Mouse (Mus musculus) thymus, postnatal 4 days (tissue): Measurements from ENCODE around the gene Lgi1.

Experiments used
- DNase-seq: peaks from one replicate; pipeline ENCODE4 v3.0.0; 2021

Gene Lgi1

GRCm38 (mm10) chr19:38263829-38264504 lies 369 bp upstream of the Lgi1 start:
- peak; percentile 12 for DNase-seq

- DNase-seq = no peak
These were observed 1.4 kb downstream of the Lgi1 start for GRCm38 (mm10) chr19:38265767-38266166.

DNA sequence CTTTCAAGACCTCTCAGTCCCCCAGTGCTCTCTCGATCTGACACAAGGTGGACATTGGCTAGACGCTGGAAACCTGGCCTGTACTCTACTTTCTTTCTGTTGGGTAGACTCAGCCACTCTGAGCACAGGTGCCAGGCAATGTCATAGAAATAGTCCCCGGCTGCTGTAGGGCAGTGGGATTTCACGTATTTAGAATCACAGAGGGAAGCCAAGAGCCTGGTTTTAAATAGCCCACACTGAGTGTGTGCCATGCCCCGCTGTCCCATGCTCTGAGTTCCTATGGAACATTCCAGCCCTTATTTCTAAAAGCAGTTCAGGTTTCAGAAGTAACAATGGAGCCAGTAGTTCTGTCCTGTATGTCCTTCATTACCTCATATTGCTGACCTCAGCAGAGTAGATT lies 3.1 kb downstream of the Lgi1 start:
- DNase-seq = no peak

DNA sequence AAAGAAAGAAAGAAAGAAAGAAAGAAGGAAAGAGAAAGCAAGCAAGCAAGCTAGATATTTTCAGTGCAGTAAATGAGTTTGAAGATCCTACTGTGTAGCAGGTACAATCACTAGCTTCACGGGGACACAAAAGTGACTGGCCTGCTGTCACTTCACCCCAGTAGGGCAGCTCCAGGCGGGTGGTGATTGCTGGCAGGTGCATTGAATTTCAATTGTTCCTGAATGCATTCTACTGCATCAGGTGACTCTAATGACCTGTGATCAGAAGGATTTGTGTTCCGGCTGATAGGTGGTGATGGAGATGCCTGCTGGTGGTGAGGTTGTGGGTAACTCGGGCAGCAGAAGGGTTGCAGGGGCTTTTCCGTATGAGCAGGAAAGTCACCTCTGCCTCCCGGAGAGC lies 6.7 kb downstream of the Lgi1 start:
- no peak for DNase-seq

DNA sequence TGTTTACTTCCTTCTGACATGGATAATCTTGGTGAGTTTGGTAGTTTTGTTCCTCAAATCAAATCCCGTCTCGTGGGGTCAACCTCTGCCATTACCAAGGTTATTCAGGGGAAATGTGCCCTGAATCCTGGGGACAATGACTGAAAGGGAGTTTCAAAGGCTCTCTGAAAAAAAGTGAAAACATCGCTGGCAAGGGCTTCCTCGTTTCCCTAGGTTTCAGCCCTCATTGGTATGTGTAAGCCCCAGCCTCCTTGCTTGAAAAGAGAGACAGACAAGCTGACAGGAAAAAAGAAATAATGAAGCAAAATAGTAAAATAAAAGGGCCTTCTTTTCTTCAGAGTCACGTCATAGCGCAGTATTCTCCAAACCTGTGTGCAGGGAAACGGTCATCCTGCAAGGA lies 9.5 kb downstream of the Lgi1 start:
- DNase-seq = no peak

DNA sequence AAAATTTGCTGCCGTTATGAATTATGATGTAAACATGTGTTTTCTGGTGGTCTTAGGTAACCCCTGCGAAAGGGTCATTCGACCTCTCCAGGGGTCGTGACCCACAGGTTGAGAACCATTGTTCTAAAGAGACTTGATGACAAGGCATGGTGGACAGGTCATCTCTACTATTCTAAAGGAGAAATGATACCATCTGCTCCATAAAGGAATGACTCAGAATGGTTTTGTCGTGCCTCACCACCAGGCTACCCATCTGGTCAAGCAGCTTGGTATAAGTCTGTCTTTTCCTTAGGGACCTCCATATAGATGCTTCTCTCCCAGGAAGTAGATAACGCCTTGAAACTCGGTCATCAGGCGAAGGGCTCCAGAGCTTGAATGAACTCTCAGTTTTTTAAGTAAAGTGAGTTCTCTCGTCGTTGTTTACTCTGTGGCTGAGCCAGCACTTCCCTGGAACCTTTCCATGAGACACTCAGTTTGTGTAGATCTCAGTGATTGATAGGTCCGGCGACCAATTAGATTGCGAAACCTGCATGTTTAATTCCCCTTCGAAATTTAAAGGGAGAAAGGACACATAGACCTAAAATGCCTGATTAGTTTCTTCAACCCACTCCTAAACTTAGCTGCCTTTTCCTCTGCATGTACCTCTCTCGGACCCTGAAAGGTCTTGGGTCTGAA lies 10.5 kb downstream of the Lgi1 start:
- no peak for DNase-seq

- DNase-seq = no peak
These were observed 11.9 kb downstream of the Lgi1 start for GRCm38 (mm10) chr19:38276226-38276625.

GRCm38 (mm10) chr19:38280242-38280641 lies 15.9 kb downstream of the Lgi1 start:
- no peak for DNase-seq

GRCm38 (mm10) chr19:38282407-38282806 lies 18.1 kb downstream of the Lgi1 start:
- no peak for DNase-seq

DNA sequence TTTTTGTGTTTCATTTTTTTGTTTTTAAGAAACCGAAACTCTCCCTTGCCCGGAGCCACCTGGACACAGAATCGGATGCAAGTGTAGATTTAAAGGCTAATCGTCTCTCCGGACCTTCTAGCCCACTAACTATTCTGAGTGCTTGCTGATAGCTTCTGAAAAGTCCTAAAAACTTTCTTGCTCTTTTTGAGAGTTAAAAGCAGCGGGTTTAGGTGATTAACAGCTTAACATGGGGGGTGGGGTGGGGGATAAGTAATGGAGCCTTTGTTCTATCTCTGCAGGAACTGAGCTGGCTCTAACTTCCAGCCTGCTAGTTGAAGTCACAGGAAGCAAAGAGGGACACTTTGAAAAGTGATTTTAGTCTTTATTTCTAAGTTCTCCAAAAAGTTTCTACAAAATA lies 24.2 kb downstream of the Lgi1 start:
- no peak for DNase-seq

- no peak for DNase-seq
These were observed 27.1 kb downstream of the Lgi1 start for GRCm38 (mm10) chr19:38291432-38291831.

DNA sequence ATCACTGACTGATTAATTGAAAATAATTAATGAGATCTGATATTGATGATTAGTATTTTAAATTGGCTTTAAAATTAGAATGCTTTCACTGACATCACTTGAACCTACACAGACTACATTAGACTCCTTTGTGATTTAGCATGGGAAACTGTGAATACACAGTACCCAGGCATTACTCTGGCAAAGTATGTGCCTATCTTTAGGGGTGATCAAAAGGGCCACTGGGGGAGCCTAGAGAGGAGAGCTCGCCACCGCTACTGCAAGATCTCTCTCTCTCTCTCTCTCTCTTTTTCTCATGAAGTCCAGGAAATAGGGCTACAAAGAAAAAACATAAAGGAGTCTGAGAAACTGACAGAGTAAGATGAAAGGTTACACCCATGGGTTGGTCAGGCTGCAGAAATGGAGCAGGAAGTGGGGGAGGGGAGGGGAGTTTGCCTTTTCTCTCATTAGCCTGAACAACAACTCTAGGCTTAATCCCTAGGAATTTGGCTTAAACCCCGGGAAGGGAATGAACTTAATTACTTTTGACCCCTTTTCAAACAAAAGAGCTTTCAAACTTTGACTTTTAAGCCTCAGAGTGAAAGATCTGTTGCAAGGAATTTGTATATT lies 33.8 kb downstream of the Lgi1 start:
- peak; percentile 57 for DNase-seq

DNA sequence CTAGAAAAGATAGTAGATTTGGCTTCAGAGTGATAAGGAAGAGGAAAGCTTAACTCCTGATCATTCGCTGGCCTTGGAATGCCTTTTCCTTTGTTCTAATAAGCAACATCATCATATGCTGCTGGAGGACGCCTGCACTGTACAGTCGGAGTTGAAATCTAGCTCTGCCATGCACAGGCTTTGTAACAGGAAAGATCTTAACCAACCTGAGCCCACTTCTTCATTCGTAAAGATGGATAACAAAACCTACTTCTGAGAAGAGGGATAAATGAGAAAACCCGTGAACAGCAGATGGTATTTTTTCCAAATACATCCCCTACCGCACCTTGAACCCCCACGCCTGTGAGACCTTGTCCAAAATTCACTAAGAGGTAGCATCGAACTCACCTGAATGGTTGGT lies 43.8 kb downstream of the Lgi1 start:
- no peak for DNase-seq

DNA sequence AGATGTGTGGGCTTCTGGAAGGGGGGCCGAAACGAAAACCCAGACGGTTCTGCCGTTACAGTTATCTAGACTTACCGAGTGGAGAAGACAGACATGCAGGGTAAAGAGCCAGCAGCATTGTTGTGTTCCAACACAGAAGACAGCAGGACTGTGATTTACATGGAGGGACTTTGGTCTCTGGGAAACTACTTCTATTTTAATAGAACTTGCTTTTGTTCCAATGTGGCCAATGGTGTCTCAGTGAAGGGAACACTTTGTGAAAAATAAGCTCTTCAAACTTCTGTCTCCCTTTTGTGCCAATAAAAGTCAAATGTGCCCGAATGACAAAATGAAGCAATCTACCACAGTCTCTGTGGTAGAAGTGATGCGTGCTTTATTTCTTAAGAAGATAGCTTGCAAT lies 50.8 kb downstream of the Lgi1 start:
- no peak for DNase-seq

DNA sequence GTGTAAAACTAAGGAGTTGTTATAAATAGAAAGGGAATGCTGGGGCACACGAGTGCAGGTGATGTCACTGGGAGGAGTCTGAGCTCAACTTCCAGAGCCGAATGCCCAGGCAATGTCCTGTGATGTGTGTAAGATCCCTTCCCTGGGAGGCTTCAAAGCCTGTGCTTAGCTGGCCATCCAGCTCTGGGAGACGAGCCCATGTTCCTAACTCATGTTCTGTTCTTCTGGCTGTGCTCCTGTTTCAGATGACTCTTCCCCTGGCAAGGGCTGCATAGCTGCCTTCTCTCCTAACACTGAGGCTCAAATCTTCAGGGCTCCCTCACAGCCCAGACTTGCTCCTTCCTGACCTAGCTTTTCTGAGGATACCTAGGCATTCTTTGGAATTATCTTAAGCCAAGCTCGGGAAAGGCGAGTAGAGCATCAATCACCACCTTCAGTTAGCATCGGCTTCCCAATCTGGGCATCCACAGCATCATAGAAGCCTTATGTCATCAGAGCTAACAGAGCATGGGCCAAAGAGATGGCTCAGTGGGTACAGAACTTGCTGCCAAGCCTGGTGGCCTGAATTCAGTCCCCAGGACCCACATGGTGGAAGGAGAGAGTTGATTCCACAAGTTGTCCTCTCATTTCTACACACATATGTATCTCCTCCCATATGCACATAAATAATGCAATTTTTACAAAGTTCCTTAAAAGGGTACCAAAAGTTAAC lies 52.4 kb downstream of the Lgi1 start:
- no peak for DNase-seq

DNA sequence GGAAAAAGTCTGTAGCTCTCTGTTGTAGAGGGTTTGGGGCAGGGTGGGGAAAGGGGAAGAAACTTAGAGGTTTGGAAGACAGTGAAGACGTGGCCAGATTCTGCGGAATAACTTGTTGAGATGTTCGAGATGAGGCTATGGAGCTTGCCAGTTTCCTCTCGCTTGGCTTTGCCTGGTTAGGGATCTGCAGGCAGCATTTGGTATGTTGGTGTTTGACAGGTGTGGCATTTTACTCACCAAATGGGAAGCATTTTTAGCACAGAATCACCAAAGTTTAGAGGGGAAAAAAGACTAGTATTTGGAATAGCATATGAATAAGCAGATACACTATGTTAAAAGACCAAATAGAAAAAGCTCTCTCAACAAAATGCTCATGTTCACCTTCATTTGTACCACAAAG lies 54.0 kb downstream of the Lgi1 start:
- no peak for DNase-seq

- no peak for DNase-seq
These were observed 54.8 kb downstream of the Lgi1 start for GRCm38 (mm10) chr19:38319168-38319567.

DNA sequence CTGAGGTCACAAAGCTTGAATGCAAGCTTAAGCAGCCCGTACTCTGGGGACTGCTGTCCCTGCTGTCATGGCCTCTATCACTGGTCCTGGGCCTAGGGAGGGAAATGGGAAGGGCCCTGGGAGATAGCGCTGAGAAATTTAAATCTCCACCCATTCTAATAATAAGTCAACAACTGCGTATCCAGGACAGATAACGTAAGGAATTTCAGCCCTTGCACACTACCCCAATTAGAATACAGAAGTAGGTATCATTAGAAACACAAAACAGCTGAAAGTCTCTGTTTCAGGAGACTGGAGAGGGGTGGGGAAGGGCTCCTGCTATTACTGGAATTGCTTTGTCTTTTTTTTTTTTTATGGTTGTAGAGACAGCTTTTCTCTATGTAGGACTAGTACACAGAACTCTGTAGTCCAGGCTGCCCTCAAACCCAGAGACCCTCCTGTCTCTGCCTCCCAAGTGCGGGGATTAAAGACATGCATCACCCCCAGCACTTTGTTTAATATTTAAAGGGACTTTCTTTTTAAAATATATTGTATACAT lies 56.4 kb downstream of the Lgi1 start:
- DNase-seq = no peak

DNA sequence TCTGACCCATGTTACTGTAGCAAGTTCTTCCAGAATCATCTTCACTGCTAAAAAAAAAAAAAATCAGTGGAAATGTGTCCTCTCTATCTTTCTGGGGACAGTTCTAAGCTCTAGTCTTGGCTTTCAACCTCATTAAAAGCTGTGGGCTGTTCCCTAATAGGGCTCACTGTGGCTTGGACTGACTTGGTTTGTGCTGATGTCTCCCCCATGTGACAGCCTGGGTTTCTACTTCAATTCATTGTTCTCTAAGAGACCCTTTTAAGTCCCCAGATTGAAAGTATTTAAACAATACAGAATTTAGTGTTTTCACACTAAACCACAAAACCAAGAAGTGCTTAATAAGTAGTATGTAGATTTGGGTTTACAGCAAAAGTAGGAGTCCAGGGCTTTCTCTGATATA lies 59.4 kb downstream of the Lgi1 start:
- DNase-seq = no peak

DNA sequence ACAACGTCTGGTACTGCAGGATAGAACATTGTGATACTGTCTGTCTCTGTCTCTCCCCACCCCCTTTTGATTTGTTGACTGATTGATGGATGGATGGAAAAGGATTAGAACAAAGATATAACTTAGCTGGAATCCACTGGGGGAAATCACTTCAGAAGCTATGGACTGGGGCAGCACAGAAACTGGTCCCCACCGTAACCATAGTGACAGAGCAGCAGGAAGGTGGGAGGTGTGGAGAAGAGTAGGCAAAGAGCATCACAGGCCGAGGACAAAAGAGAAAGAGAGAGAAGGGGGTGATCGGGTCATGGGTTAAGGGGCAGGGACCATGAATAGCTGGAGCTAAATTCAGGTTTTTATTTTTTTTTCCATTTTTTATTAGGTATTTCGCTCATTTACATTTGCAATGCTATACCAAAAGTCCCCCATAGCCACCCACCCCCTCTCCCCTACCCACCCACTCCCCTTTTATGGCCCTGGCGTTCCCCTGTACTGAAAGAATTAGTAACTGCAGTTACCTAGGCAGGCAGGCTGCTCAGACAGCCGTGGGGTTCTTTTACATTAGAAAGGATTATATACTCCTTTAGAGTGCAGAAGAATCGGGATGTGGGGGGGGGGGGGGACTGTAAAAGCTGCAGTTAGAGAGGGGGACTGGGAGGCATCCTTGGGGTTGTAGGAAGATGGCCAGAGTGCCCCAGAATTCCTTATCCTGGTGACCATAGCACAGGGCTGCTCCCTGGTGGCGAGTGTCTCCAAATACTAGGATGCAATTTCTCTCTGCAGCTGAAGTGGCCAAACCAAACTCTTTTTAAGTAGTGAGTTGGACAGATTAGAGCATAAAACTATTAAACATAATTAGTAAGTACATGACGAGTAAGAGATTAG lies 60.1 kb downstream of the Lgi1 start:
- no peak for DNase-seq

GRCm38 (mm10) chr19:38325029-38325398 lies 60.7 kb downstream of the Lgi1 start:
- no peak for DNase-seq

DNA sequence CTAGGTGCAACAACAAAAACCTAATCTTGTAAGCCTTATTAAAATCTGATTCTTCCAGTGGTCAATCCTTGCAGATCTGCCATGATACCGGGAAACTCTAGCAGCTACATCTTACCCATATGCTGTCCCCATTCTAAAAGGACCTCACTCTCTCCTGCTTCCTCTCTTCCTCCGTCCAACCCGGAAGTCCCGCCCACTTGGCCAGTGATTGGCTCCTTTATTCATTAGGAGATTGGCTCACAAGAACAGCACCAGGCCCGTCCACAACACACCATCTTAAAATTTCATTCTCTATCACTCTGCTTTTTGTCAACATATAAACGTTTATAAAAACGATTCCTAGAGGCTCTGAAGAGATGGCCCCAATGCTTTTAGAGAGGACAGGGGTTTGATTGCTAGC lies 61.5 kb downstream of the Lgi1 start:
- DNase-seq = no peak

GRCm38 (mm10) chr19:38327002-38327401 lies 62.7 kb downstream of the Lgi1 start:
- no peak for DNase-seq
